Mouse (Mus musculus): Measurements from ENCODE around the gene Mboat1. TPM values are rescaled to one million over a fixed set of nuclear protein-coding genes. Genes with fewer than 3 reads are reported as not detected.

Gene Mboat1
- polyA plus RNA-seq (2015; fragmentation: Nextera tagmentation; extraction: Ambion mirVana) = 12.3 and 13.5 TPM in 2 replicates

DNA sequence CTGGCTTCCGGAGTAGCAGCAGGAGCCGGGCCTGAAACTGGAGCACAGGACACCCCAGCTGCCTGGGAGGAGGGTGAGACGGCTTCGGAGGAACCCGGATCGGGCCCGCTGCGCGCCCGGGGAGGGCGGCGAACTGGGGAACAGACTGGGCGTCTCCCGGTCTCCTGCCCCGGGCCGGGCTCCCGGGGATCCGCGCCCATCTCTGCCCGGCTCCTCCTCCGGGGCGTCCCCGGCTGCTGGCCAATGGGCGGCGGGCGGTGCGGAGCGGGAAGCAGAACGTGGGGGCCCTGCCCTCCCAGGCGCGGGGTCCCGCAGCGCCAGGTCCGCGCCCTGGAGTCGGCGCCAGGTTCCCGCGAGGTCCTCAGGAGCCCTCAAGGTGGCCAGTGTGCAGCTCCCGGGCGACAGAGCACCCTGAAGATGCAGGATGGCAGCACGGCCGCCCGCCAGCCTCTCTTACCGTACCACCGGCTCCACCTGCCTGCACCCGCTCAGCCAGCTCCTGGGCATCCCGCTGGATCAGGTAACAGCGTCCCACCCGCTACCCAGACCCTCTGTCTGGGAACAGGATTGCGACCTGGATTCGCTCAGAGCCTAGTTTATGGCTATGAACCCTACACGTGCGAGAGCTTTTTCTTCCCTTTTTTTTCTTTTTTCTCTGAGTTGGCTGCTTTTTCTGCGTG is at the start of gene Mboat1:
Gene Mboat1 (plus strand): TSS at position 247 of the 680 bp plus-strand sequence.
- peak; percentile 90 for ATAC-seq (ENCODE audit: insufficient number of reproducible peaks, insufficient read depth, low FRiP score, low TSS enrichment, low read depth)
- peaks cover 14% of the 10 kb centered on the region; the same call in 1 of the 2 replicates for H3K4me1 ChIP-seq
- peak within 1 kb of the TSS; percentile 39; the same call in 1 of the 2 replicates for H3K27ac ChIP-seq
- H3K4me2 ChIP-seq = peak within 1 kb of the TSS; percentile 92
- under 1% methylated on average over 54 of the region's 55 CpGs for WGBS
- H3K27me3 ChIP-seq = peaks cover 13% of the 10 kb centered on the region
- H3K9ac ChIP-seq = peak within 1 kb of the TSS; percentile 83
- H3K36me3 ChIP-seq = no peaks in the 10 kb centered on the region
- H3K4me3 ChIP-seq = peak within 1 kb of the TSS; percentile 66
- H3K9me3 ChIP-seq = no peaks in the 10 kb centered on the region

DNA sequence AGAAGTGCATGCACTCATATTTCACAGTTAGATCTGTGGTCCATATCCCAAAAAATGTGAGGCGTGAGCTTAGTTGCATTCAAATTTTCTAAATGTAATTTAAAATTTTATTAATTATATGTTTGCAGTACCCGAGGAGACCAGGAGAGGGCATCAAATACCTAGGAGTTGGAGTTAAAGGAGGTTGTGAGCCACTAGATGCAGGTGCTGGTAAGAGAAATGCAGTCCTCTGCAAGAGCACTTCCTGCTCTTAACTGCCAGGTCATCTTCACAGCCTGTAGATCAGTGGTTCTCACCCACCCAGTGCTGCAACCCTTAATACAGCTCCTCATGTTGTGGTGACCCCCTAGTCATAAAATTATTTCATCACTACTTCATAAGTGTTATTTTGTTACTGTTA is 43.2 kb upstream of the Mboat1 start:
- Histone ChIP-seq H3K9me3 (no peaks in the 10 kb centered on the region), H3K27me3 (no peaks in the 10 kb centered on the region), H3K4me2 (no peak overlapping the region), H3K36me3 (no peaks in the 10 kb centered on the region), H3K4me1 (no peaks in the 10 kb centered on the region), H3K27ac (no peak overlapping the region), H3K4me3 (no peak overlapping the region), H3K9ac (no peak overlapping the region)
- ATAC-seq (ENCODE audit: insufficient number of reproducible peaks, insufficient read depth, low FRiP score, low TSS enrichment, low read depth) = no peak
- 44% methylated on average over 2 of the region's 2 CpGs for WGBS

GRCm38 (mm10) chr13:30095851-30096250 is 40.4 kb upstream of the Mboat1 start:
- Histone ChIP-seq H3K9ac (no peak overlapping the region), H3K4me2 (no peak overlapping the region), H3K4me1 (no peaks in the 10 kb centered on the region), H3K4me3 (no peak overlapping the region), H3K27me3 (no peaks in the 10 kb centered on the region), H3K36me3 (no peaks in the 10 kb centered on the region), H3K27ac (no peak overlapping the region), H3K9me3 (no peaks in the 10 kb centered on the region)
- 56% methylated on average over 4 of the region's 4 CpGs for WGBS
- ATAC-seq (ENCODE audit: insufficient number of reproducible peaks, insufficient read depth, low FRiP score, low TSS enrichment, low read depth) = no peak

GRCm38 (mm10) chr13:30096536-30096935 is 39.8 kb upstream of the Mboat1 start:
- Histone ChIP-seq H3K4me1 (no peaks in the 10 kb centered on the region), H3K27me3 (no peaks in the 10 kb centered on the region), H3K36me3 (no peaks in the 10 kb centered on the region), H3K9ac (no peak overlapping the region), H3K27ac (no peak overlapping the region), H3K4me2 (no peak overlapping the region), H3K4me3 (no peak overlapping the region), H3K9me3 (no peaks in the 10 kb centered on the region)
- WGBS = 49% methylated on average over 4 of the region's 4 CpGs
- ATAC-seq (ENCODE audit: insufficient number of reproducible peaks, insufficient read depth, low FRiP score, low TSS enrichment, low read depth) = no peak

DNA sequence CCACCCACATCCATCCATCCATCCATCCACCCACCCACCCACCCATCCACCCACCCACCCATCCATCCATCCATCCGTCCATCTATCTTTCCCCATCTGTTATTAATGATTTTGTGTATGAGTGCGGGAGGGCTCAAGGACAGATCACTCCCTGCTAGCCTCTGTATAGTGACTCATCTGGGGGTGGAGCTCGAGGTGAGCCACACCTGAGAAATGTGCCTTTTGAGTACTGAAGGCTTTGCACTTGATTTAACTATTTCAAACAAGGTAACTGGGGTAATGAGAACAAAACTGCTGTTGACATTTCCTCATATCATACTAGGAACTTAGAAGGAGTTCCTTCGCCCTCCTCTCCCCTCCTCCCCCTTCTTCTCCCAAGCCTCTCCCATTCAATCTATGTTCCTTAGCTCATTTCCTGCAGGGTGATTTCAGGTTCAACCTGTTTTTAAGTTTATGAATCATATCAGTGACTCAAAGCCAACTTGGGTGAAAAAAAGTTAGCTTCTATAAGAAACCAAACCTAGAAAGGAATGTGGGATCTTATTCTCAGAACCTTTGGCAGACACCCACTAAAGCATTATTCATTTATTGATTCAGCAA is 27.2 kb upstream of the Mboat1 start:
- no peak overlapping the region for H3K27ac ChIP-seq
- H3K4me2 ChIP-seq = no peak overlapping the region
- no peaks in the 10 kb centered on the region for H3K36me3 ChIP-seq
- H3K9ac ChIP-seq = no peak overlapping the region
- no peaks in the 10 kb centered on the region for H3K4me1 ChIP-seq
- H3K9me3 ChIP-seq = no peaks in the 10 kb centered on the region
- ATAC-seq (ENCODE audit: insufficient number of reproducible peaks, insufficient read depth, low FRiP score, low TSS enrichment, low read depth) = no peak
- WGBS = 66% methylated on average over 4 of the region's 4 CpGs
- no peak overlapping the region for H3K4me3 ChIP-seq
- H3K27me3 ChIP-seq = no peaks in the 10 kb centered on the region

GRCm38 (mm10) chr13:30115792-30116191 is 20.5 kb upstream of the Mboat1 start:
- Histone ChIP-seq H3K27ac (no peak overlapping the region), H3K4me2 (no peak overlapping the region), H3K36me3 (no peaks in the 10 kb centered on the region), H3K27me3 (no peaks in the 10 kb centered on the region), H3K4me3 (no peak overlapping the region), H3K4me1 (no peaks in the 10 kb centered on the region), H3K9ac (no peak overlapping the region), H3K9me3 (no peaks in the 10 kb centered on the region)
- ATAC-seq (ENCODE audit: insufficient number of reproducible peaks, insufficient read depth, low FRiP score, low TSS enrichment, low read depth) = no peak
- WGBS = 81% methylated on average over 5 of the region's 5 CpGs

DNA sequence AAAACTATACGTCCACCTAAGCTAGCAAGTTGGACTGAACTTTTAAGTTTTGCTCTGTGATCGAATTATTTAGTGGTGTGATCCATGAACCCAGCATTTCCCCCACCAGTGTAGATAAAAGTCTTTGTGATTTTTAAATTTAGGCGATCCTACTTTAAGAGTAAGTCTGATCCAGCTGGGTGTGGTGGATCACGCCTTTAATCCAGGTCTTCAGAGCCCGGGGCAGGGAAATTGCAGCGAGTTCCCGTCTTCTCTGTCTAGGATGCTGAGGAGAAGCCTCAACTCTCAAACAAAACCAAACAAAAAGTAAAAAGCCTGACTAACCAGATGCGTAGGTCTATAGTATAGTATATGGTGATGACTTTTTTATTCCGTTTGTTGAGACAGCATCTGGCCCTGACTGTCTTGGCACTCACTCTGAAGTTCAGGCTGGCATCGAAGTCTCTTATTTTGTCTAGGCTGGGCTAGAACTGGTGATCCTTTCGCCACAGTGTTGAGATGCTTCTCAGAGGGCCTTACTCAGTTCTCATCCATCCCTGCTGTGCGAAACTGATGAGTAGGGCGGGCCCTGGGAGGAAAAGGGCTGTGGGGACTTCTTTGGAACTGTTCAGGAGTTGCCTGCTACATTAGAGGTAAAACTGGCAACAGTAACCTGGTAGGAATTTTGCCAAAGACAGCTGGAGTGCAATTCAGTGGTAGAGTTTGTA is 787 bp downstream of the Mboat1 start:
- Histone ChIP-seq H3K9ac (peak overlapping the region; percentile 83), H3K27me3 (peaks cover 13% of the 10 kb centered on the region), H3K9me3 (no peaks in the 10 kb centered on the region), H3K27ac (peak overlapping the region; percentile 39; the same call in 1 of the 2 replicates), H3K4me1 (peaks cover 14% of the 10 kb centered on the region; the same call in 1 of the 2 replicates), H3K36me3 (no peaks in the 10 kb centered on the region), H3K4me3 (peak overlapping the region; percentile 66), H3K4me2 (peak overlapping the region; percentile 92)
- 22% methylated on average over 13 of the region's 13 CpGs for WGBS
- ATAC-seq (ENCODE audit: insufficient number of reproducible peaks, insufficient read depth, low FRiP score, low TSS enrichment, low read depth) = no peak

- no peak overlapping the region for H3K9ac ChIP-seq
- H3K4me3 ChIP-seq = peak overlapping the region; percentile 66; the same call in 1 of the 2 replicates
- H3K9me3 ChIP-seq = no peaks in the 10 kb centered on the region
- no peak overlapping the region for H3K27ac ChIP-seq
- H3K27me3 ChIP-seq = peaks cover 13% of the 10 kb centered on the region
- 82% methylated on average over 6 of the region's 6 CpGs for WGBS
- peaks cover 14% of the 10 kb centered on the region; the same call in 1 of the 2 replicates for H3K4me1 ChIP-seq
- no peaks in the 10 kb centered on the region for H3K36me3 ChIP-seq
- no peak for ATAC-seq (ENCODE audit: insufficient number of reproducible peaks, insufficient read depth, low FRiP score, low TSS enrichment, low read depth)
- peak overlapping the region; percentile 92 for H3K4me2 ChIP-seq
Measured at GRCm38 (mm10) chr13:30137951-30138350, 1.7 kb downstream of the Mboat1 start.

DNA sequence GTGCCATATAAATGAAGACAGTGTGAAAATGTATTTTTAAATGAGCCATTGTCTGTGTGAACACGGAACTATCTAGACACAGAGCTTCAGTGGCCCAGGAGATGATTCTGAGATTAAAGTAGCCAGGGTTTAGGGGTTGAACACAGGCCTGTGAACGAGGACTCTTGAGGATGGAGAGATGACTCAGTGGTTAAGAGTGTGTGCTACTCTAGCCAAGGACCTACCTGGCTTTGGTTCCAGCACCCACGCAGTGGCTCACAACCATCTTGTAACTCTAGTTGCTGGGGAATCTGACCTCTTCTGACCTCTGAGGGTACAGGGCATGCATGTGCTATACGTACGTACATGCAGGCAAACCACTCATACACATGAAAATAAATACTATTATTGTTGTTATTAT is 3.9 kb downstream of the Mboat1 start:
- H3K4me3 ChIP-seq = no peak overlapping the region
- H3K4me2 ChIP-seq = no peak overlapping the region
- peaks cover 14% of the 10 kb centered on the region; the same call in 1 of the 2 replicates for H3K4me1 ChIP-seq
- H3K36me3 ChIP-seq = no peaks in the 10 kb centered on the region
- H3K27me3 ChIP-seq = peaks cover 3% of the 10 kb centered on the region; the same call in 1 of the 2 replicates
- 81% methylated on average over 5 of the region's 5 CpGs for WGBS
- no peak overlapping the region for H3K9ac ChIP-seq
- H3K27ac ChIP-seq = no peak overlapping the region
- H3K9me3 ChIP-seq = no peaks in the 10 kb centered on the region
- ATAC-seq (ENCODE audit: insufficient number of reproducible peaks, insufficient read depth, low FRiP score, low TSS enrichment, low read depth) = no peak

DNA sequence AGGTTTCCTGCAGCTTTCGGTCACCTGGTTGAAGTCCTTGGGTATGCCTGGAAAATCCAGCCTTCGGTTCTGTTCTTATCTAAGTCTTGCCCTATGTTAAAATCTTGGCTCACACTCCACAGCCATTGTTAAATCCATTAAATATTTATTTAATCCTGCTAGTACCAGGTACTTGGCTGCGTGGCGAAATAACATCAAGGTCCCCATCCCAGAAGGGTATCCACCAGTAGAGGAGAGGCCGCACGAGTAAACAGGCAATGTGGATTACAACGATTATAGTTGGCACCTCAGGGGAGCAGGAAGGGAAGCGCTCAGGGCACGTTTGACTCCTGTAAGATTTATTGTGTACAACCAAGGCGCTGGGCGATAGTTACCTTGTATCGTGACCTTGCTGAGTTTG is 4.4 kb downstream of the Mboat1 start:
- H3K9me3 ChIP-seq = no peaks in the 10 kb centered on the region
- no peaks in the 10 kb centered on the region for H3K27me3 ChIP-seq
- H3K4me1 ChIP-seq = peaks cover 14% of the 10 kb centered on the region; the same call in 1 of the 2 replicates
- ATAC-seq (ENCODE audit: insufficient number of reproducible peaks, insufficient read depth, low FRiP score, low TSS enrichment, low read depth) = no peak
- H3K36me3 ChIP-seq = no peaks in the 10 kb centered on the region
- H3K4me3 ChIP-seq = no peak overlapping the region
- no peak overlapping the region for H3K9ac ChIP-seq
- no peak overlapping the region for H3K4me2 ChIP-seq
- H3K27ac ChIP-seq = no peak overlapping the region
- 93% methylated on average over 12 of the region's 12 CpGs for WGBS

GRCm38 (mm10) chr13:30141996-30142395 is 5.7 kb downstream of the Mboat1 start:
- WGBS = 95% methylated on average over 5 of the region's 5 CpGs
- H3K27ac ChIP-seq = no peak overlapping the region
- H3K4me2 ChIP-seq = no peak overlapping the region
- no peaks in the 10 kb centered on the region for H3K27me3 ChIP-seq
- no peaks in the 10 kb centered on the region for H3K36me3 ChIP-seq
- no peak overlapping the region for H3K4me3 ChIP-seq
- no peaks in the 10 kb centered on the region for H3K9me3 ChIP-seq
- no peak overlapping the region for H3K9ac ChIP-seq
- peaks cover 11% of the 10 kb centered on the region; the same call in 1 of the 2 replicates for H3K4me1 ChIP-seq
- no peak for ATAC-seq (ENCODE audit: insufficient number of reproducible peaks, insufficient read depth, low FRiP score, low TSS enrichment, low read depth)

Data from embryonic facial prominence, embryonic 13.5 days (tissue).